Mouse (Mus musculus) heart, adult 2 months (tissue): Measurements from ENCODE around the gene Atp2b2.

Experiments used
- CTCF ChIP-seq: fragments of 200-600 bp; IDR thresholded peaks from 2 replicates; pipeline ENCODE4 v1.8.1; 2022; ENCODE audit warnings: antibody characterized with exemption, mild to moderate bottlenecking, moderate library complexity
- POLR2A ChIP-seq: fragments of 200-500 bp; IDR thresholded peaks from 2 replicates; pipeline ENCODE4 v1.6.1; 2011; ENCODE audit warnings: mild to moderate bottlenecking, low read depth, low read length, control low read depth; ENCODE audit not compliant: insufficient read depth

- no peak for TF ChIP-seq CTCF
- TF ChIP-seq POLR2A, result no peak
Measured at GRCm38 (mm10) chr6:113886886-113887285, 155.5 kb downstream of the Atp2b2 start.
